Mouse (Mus musculus) thymus, adult 2 months (tissue): ENCODE results near the gene Twf1. TPM values are rescaled to one million over a fixed set of nuclear protein-coding genes. Genes with fewer than 3 reads are reported as not detected.

Experiments
- DNase-seq: peaks from one replicate; pipeline ENCODE4 v3.0.0; 2021
- H3K27ac ChIP-seq: fragments of 200-500 bp; 2 replicates; pipeline ENCODE4 v1.5.1; 2012; ENCODE audit warnings: low read length, control low read depth; ENCODE audit not compliant: control insufficient read depth, insufficient read depth
- H3K27me3 ChIP-seq: fragments of 200-500 bp; 2 replicates; pipeline ENCODE4 v1.6.1; 2012; ENCODE audit warnings: mild to moderate bottlenecking, low read length, moderate library complexity, mixed read lengths; ENCODE audit not compliant: control insufficient read depth, insufficient read depth
- H3K36me3 ChIP-seq: fragments of 200-500 bp; 2 replicates; pipeline ENCODE4 v1.6.1; 2012; ENCODE audit warnings: mild to moderate bottlenecking, low read length, moderate library complexity; ENCODE audit not compliant: control insufficient read depth, insufficient read depth
- H3K4me1 ChIP-seq: fragments of 200-500 bp; replicated peaks from 2 replicates; pipeline ENCODE4 v1.6.1; 2012; ENCODE audit warnings: low read length; ENCODE audit not compliant: control insufficient read depth, insufficient read depth
- H3K4me3 ChIP-seq: fragments of 200-500 bp; 2 replicates; pipeline ENCODE4 v1.5.1; 2012; ENCODE audit warnings: mild to moderate bottlenecking, low read length, control low read depth, moderate library complexity; ENCODE audit not compliant: control insufficient read depth, insufficient read depth
- CTCF ChIP-seq: fragments of 200-500 bp; IDR thresholded peaks from 2 replicates; pipeline ENCODE4 v1.5.1; 2012; ENCODE audit warnings: mild to moderate bottlenecking, control low read depth, low read length, moderate library complexity, borderline replicate concordance; ENCODE audit not compliant: control insufficient read depth, poor library complexity, insufficient read depth; ENCODE audit errors: extremely low read depth
- POLR2A ChIP-seq: fragments of 200-500 bp; IDR thresholded peaks from 2 replicates; pipeline ENCODE4 v1.6.1; 2012; ENCODE audit warnings: mild to moderate bottlenecking, low read length, control low read depth, moderate library complexity; ENCODE audit not compliant: control insufficient read depth, poor library complexity, insufficient read depth; ENCODE audit errors: extremely low read depth
- WGBS: fragments of 180-500 bp; shearing (Covaris S2); methylation state at CpG from one replicate; pipeline ENCODE4 v1.1.7; 2018; 5-methylcytosine and 5-hydroxymethylcytosine counted together
- polyA plus RNA-seq: library from polyadenylated mRNA; depleted of rRNA; stranded (reverse); fragments of >200 nt; gene quantifications from 2 replicates; pipeline ENCODE4 v1.2.3, GENCODE M21; 2012; rRNA removed

The Twf1 gene
- polyA plus RNA-seq, 1 experiment: 23.0 TPM

GRCm38 (mm10) chr15:94530519-94530918 lies 59.2 kb downstream of the Twf1 start:
- WGBS: 96% methylated on average over 3 of the region's 3 CpGs
- no peaks in the 10 kb centered on the region for H3K4me1 ChIP-seq
- no peaks in the 10 kb centered on the region for H3K36me3 ChIP-seq
- TF ChIP-seq CTCF: no peak
- no peak for TF ChIP-seq POLR2A
- H3K4me3 ChIP-seq: no peak overlapping the region
- H3K27me3 ChIP-seq: no peaks in the 10 kb centered on the region
- H3K27ac ChIP-seq: no peak overlapping the region
- DNase-seq: no peak

Other genes with a start within 250 kb of the Twf1 start
- gene Adamts20, start 124.5 kb downstream of the Twf1 start, polyA plus RNA-seq: 0.22 and 0.26 TPM in 2 replicates
- gene Pus7l, start 46.3 kb downstream of the Twf1 start, polyA plus RNA-seq: 6.2 and 6.4 TPM in 2 replicates
- 8.8 and 9.1 TPM in 2 replicates for gene Irak4, start 46.2 kb downstream of the Twf1 start, polyA plus RNA-seq
- gene Tmem117, start 39.3 kb upstream of the Twf1 start, polyA plus RNA-seq: 0.20 and 0.42 TPM in 2 replicates